Mouse (Mus musculus): ENCODE data around the gene Phc1.

- TF ChIP-seq CTCF (IDR thresholded peaks at IDR 0.05; ENCODE audit: low read depth, low read length) (no peak), POLR2AphosphoS5 (IDR thresholded peaks at IDR 0.05; ENCODE audit: insufficient replicate concordance, low read depth, low read length) (no peak), GATA1 (IDR thresholded peaks at IDR 0.05; ENCODE audit: borderline replicate concordance, low read length) (no peak), TAL1 (conservative IDR thresholded peaks at IDR 0.05; ENCODE audit: low read depth, low read length) (no peak)
Measured at GRCm38 (mm10) chr6:122357089-122357488, 16.7 kb upstream of the Phc1 start.

Measured in G1E (cell line).